Mouse (Mus musculus) CH12.LX (cell line): ENCODE measurements around the gene Rpl3. TPM values are rescaled to one million over a fixed set of nuclear protein-coding genes. Genes with fewer than 3 reads are reported as not detected.

Source experiments
- DNase-seq: peaks from one replicate; pipeline ENCODE4 v3.0.0-alpha.2; 2013; ENCODE audit errors: extremely low read depth
- H3K27ac ChIP-seq: 2 replicates; pipeline ENCODE4 v1.5.1; 2012; ENCODE audit warnings: low read depth, mild to moderate bottlenecking, control low read depth, moderate library complexity; ENCODE audit not compliant: insufficient read depth
- H3K27me3 ChIP-seq: replicated peaks from 2 replicates; pipeline ENCODE3; 2012; ENCODE audit warnings: inconsistent platforms
- H3K36me3 ChIP-seq, 2 experiments: replicated peaks in 1 of 2; 2 replicates each; pipeline versions ENCODE3 to v1.6.1; 2012; ENCODE audit warnings: inconsistent platforms in 1 of 2, low read length in 1 of 2, mild to moderate bottlenecking in 1 of 2, mixed read lengths in 1 of 2, moderate library complexity in 1 of 2; ENCODE audit not compliant: control insufficient read depth in 1 of 2, insufficient read depth in 1 of 2
- H3K4me1 ChIP-seq, 2 experiments: 2 replicates each; pipeline ENCODE4 v1.6.1; 2012; ENCODE audit warnings: inconsistent platforms in 1 of 2, moderate library complexity in 1 of 2; ENCODE audit not compliant: insufficient read depth in 2 of 2, control insufficient read depth in 1 of 2
- H3K4me2 ChIP-seq: 2 replicates; pipeline ENCODE4 v1.6.1; 2012; ENCODE audit warnings: low read depth, mild to moderate bottlenecking, control low read depth; ENCODE audit not compliant: poor library complexity, insufficient read depth, severe bottlenecking
- H3K4me3 ChIP-seq, 3 experiments: fragments of 150-350 bp in 1 of 3; sonication (generic) in 1 of 3; replicated peaks in 1 of 3; 2 replicates each; pipeline versions ENCODE3 to v1.5.1; 2011 to 2012; ENCODE audit warnings: low read depth in 2 of 3, low read length in 2 of 3, mild to moderate bottlenecking in 2 of 3, moderate library complexity in 2 of 3, control low read depth in 1 of 3, improper control_type of control experiment in 1 of 3, inconsistent platforms in 1 of 3, mixed read lengths in 1 of 3; ENCODE audit not compliant: poor library complexity in 1 of 3
- H3K79me2 ChIP-seq: replicated peaks from 2 replicates; pipeline ENCODE4 v1.6.1; 2012; ENCODE audit warnings: mild to moderate bottlenecking, moderate library complexity; ENCODE audit not compliant: control insufficient read depth, poor library complexity, insufficient read depth, severe bottlenecking; ENCODE audit errors: extremely low read depth
- H3K9ac ChIP-seq: 2 replicates; pipeline ENCODE4 v1.6.1; 2012; ENCODE audit warnings: low read depth, mild to moderate bottlenecking, control low read depth, moderate library complexity; ENCODE audit not compliant: insufficient read depth
- H3K9me3 ChIP-seq: replicated peaks from 2 replicates; pipeline ENCODE3; 2012; ENCODE audit warnings: low read length, inconsistent platforms, mixed read lengths
- BHLHE40 ChIP-seq: IDR thresholded peaks from 2 replicates; pipeline ENCODE4 v1.6.1; 2011; ENCODE audit warnings: mild to moderate bottlenecking, low read depth, low read length, improper control_type of control experiment
- CHD1 ChIP-seq: IDR thresholded peaks from 2 replicates; pipeline ENCODE4 v1.6.1; 2012; ENCODE audit warnings: low read depth, low read length, improper control_type of control experiment, inconsistent platforms
- CHD2 ChIP-seq: IDR thresholded peaks from 2 replicates; pipeline ENCODE4 v1.6.1; 2011; ENCODE audit warnings: low read length, improper control_type of control experiment
- E2F4 ChIP-seq: IDR thresholded peaks from 2 replicates; pipeline ENCODE4 v1.6.1; 2011; ENCODE audit warnings: low read depth, low read length, improper control_type of control experiment; ENCODE audit not compliant: insufficient replicate concordance
- ELF1 ChIP-seq: IDR thresholded peaks from 2 replicates; pipeline ENCODE4 v1.6.1; 2014; ENCODE audit warnings: low read depth, mild to moderate bottlenecking, inconsistent platforms, low read length, improper control_type of control experiment
- EP300 ChIP-seq: IDR thresholded peaks from 2 replicates; pipeline ENCODE4 v1.6.1; 2011; ENCODE audit warnings: low read length, improper control_type of control experiment
- ETS1 ChIP-seq: conservative IDR thresholded peaks from 2 replicates; pipeline ENCODE4 v1.6.1; 2012; ENCODE audit warnings: low read depth, mild to moderate bottlenecking, inconsistent platforms, low read length, improper control_type of control experiment, moderate library complexity
- GABPA ChIP-seq: IDR thresholded peaks from 2 replicates; pipeline ENCODE4 v1.6.1; 2012; ENCODE audit warnings: low read depth, low read length, improper control_type of control experiment, inconsistent platforms; ENCODE audit not compliant: insufficient replicate concordance
- HCFC1 ChIP-seq: IDR thresholded peaks from 2 replicates; pipeline ENCODE4 v1.6.1; 2012; ENCODE audit warnings: low read depth, mild to moderate bottlenecking, inconsistent platforms, low read length, improper control_type of control experiment
- IRF4 ChIP-seq: IDR thresholded peaks from 2 replicates; pipeline ENCODE4 v1.6.1; 2014; ENCODE audit warnings: low read depth, mild to moderate bottlenecking, inconsistent platforms, low read length, improper control_type of control experiment
- JUN ChIP-seq: IDR thresholded peaks from 2 replicates; pipeline ENCODE4 v1.6.1; 2011; ENCODE audit warnings: low read depth, mild to moderate bottlenecking, low read length, improper control_type of control experiment, moderate library complexity; ENCODE audit not compliant: insufficient read depth
- JUND ChIP-seq: conservative IDR thresholded peaks from 2 replicates; pipeline ENCODE4 v1.6.1; 2011; ENCODE audit warnings: low read depth, low read length, improper control_type of control experiment
- KAT2A ChIP-seq: IDR thresholded peaks from 2 replicates; pipeline ENCODE4 v1.6.1; 2012; ENCODE audit warnings: low read length, improper control_type of control experiment, inconsistent platforms; ENCODE audit not compliant: insufficient replicate concordance
- MAFK ChIP-seq: IDR thresholded peaks from 2 replicates; pipeline ENCODE4 v1.6.1; 2011; ENCODE audit warnings: low read length, improper control_type of control experiment; ENCODE audit not compliant: insufficient replicate concordance
- MAX ChIP-seq: IDR thresholded peaks from 2 replicates; pipeline ENCODE4 v1.6.1; 2011; ENCODE audit warnings: low read length, improper control_type of control experiment
- MAZ ChIP-seq: IDR thresholded peaks from 2 replicates; pipeline ENCODE4 v1.6.1; 2012; ENCODE audit warnings: low read depth, mild to moderate bottlenecking, inconsistent platforms, low read length, improper control_type of control experiment, moderate library complexity
- MEF2A ChIP-seq: IDR thresholded peaks from 2 replicates; pipeline ENCODE4 v1.6.1; 2014; ENCODE audit warnings: low read depth, mild to moderate bottlenecking, inconsistent platforms, low read length, improper control_type of control experiment, borderline replicate concordance
- MXI1 ChIP-seq: IDR thresholded peaks from 2 replicates; pipeline ENCODE4 v1.6.1; 2011; ENCODE audit warnings: mild to moderate bottlenecking, low read depth, low read length, improper control_type of control experiment
- MYC ChIP-seq: IDR thresholded peaks from 2 replicates; pipeline ENCODE4 v1.6.1; 2011; ENCODE audit warnings: low read depth, mild to moderate bottlenecking, improper control_type of control experiment, low read length
- NELFE ChIP-seq: IDR thresholded peaks from 2 replicates; pipeline ENCODE4 v1.6.1; 2011; ENCODE audit warnings: low read depth, low read length, improper control_type of control experiment
- NRF1 ChIP-seq: IDR thresholded peaks from 2 replicates; pipeline ENCODE4 v1.6.1; 2014; ENCODE audit warnings: low read depth, mild to moderate bottlenecking, inconsistent platforms, low read length, improper control_type of control experiment, moderate library complexity
- PAX5 ChIP-seq: IDR thresholded peaks from 2 replicates; pipeline ENCODE4 v1.6.1; 2012; ENCODE audit warnings: low read length, inconsistent platforms, mixed read lengths
- POLR2A ChIP-seq: IDR thresholded peaks from 2 replicates; pipeline ENCODE4 v1.6.1; 2011; ENCODE audit warnings: low read depth, mild to moderate bottlenecking, improper control_type of control experiment, low read length
- POLR2AphosphoS2 ChIP-seq: IDR thresholded peaks from 2 replicates; pipeline ENCODE4 v1.6.1; 2011; ENCODE audit warnings: low read depth, low read length, improper control_type of control experiment
- RCOR1 ChIP-seq: conservative IDR thresholded peaks from 2 replicates; pipeline ENCODE4 v1.6.1; 2012; ENCODE audit warnings: low read depth, mild to moderate bottlenecking, inconsistent platforms, low read length, improper control_type of control experiment
- SIN3A ChIP-seq: IDR thresholded peaks from 2 replicates; pipeline ENCODE4 v1.6.1; 2012; ENCODE audit warnings: low read length, improper control_type of control experiment, inconsistent platforms
- SMC3 ChIP-seq: IDR thresholded peaks from 2 replicates; pipeline ENCODE4 v1.6.1; 2011; ENCODE audit warnings: low read depth, low read length, improper control_type of control experiment
- TBP ChIP-seq: conservative IDR thresholded peaks from 2 replicates; pipeline ENCODE4 v1.6.1; 2011; ENCODE audit warnings: low read depth, low read length, improper control_type of control experiment
- TCF12 ChIP-seq: IDR thresholded peaks from 2 replicates; pipeline ENCODE4 v1.6.1; 2014; ENCODE audit warnings: low read depth, mild to moderate bottlenecking, inconsistent platforms, low read length, improper control_type of control experiment
- UBTF ChIP-seq: IDR thresholded peaks from 2 replicates; pipeline ENCODE4 v1.6.1; 2012; ENCODE audit warnings: low read depth, mild to moderate bottlenecking, inconsistent platforms, low read length, improper control_type of control experiment, moderate library complexity
- USF2 ChIP-seq: conservative IDR thresholded peaks from 2 replicates; pipeline ENCODE4 v1.6.1; 2011; ENCODE audit warnings: low read depth, low read length, improper control_type of control experiment
- ZKSCAN1 ChIP-seq: IDR thresholded peaks from 2 replicates; pipeline ENCODE4 v1.6.1; 2012; ENCODE audit warnings: low read depth, inconsistent platforms, low read length, improper control_type of control experiment, borderline replicate concordance
- ZMIZ1 ChIP-seq: IDR thresholded peaks from 2 replicates; pipeline ENCODE4 v1.6.1; 2012; ENCODE audit warnings: low read depth, mild to moderate bottlenecking, inconsistent platforms, low read length, improper control_type of control experiment
- ZNF384 ChIP-seq: IDR thresholded peaks from 2 replicates; pipeline ENCODE4 v1.6.1; 2012; ENCODE audit warnings: low read depth, low read length, improper control_type of control experiment, inconsistent platforms
- dilution Hi-C: fragments of 300-500 bp; cut with MboI; formaldehyde crosslinking; loops from 2 replicates; pipeline ENCODE4 v1.14.3; 2020; ENCODE audit warnings: low sequenced_read_pairs; ENCODE audit not compliant: extremely low pct_unique_long_range_greater_than_20kb, extremely low pct_ligation_motif_present
- in situ Hi-C: fragments of 300-500 bp; cut with MboI; formaldehyde crosslinking; loops from 3 replicates; pipeline ENCODE4 v1.14.3; 2019; ENCODE audit warnings: low sequenced_read_pairs, low pct_ligation_motif_present, low pct_unique_long_range_greater_than_20kb, mixed read lengths
- polyA plus RNA-seq: library from polyadenylated mRNA; unstranded; fragments of >175 nt; gene quantifications from 2 replicates; pipeline ENCODE4 v1.2.1, GENCODE M21; 2012; ENCODE audit warnings: low read depth; ENCODE audit not compliant: insufficient read length
- total RNA-seq, 2 experiments: library from RNA; depleted of rRNA; stranded (reverse); fragments of 300-350 nt in 1 of 2; fragments of >200 nt in 1 of 2; gene quantifications; 2 replicates each; pipeline ENCODE4 v1.2.3; 2012 to 2014

Gene Rpl3
- total and polyA plus RNA-seq, 3 experiments: 2,198 to 3,819 (median 2,592) TPM

- dilution Hi-C loops (no loop called here), in situ Hi-C loops (no loop called here)
Measured at GRCm38 (mm10) chr15:80083276-80083731, 8.4 kb downstream of the Rpl3 start.

GRCm38 (mm10) chr15:80082661-80083275 lies 8.9 kb downstream of the Rpl3 start:
- in situ Hi-C loops: no loop called here
- Histone ChIP-seq H3K4me2 (peak overlapping the region; percentile 97; the same call in 1 of the 2 replicates), H3K27me3 (peaks cover 4% of the 10 kb centered on the region), H3K79me2 (peaks cover 35% of the 10 kb centered on the region), H3K36me3 (peaks cover 47 to 48% of the 10 kb centered on the region in 2 experiments), H3K9ac (peak overlapping the region; percentile 83), H3K9me3 (peaks cover 7% of the 10 kb centered on the region), H3K27ac (peak overlapping the region; percentile 66), H3K4me3 (peak overlapping the region; percentile 62 to 75 (median 70)), H3K4me1 (peaks cover 8 to 15% of the 10 kb centered on the region in 2 experiments)
- peak; percentile 65 for DNase-seq
- dilution Hi-C loops: no loop called here
- TF ChIP-seq CHD2 (no peak), MAFK (no peak), POLR2AphosphoS2 (peak; percentile 23; the same call in 1 of the 2 replicates), IRF4 (no peak), GABPA (no peak), NELFE (no peak), MAX (no peak), ELF1 (no peak), SMC3 (no peak), CHD1 (0 out of 2 replicates have a peak, but pooled peaks have one; percentile 78), JUND (no peak; the same call in 1 of the 2 replicates), MYC (peak; percentile 75; the same call in 1 of the 2 replicates), E2F4 (0 out of 2 replicates have a peak, but pooled peaks have one; percentile 17), USF2 (no peak; the same call in 1 of the 2 replicates), TBP (peak; percentile 76; the same call in 1 of the 2 replicates), SIN3A (no peak), UBTF (no peak), MAZ (no peak), ZNF384 (no peak)

More at GRCm38 (mm10) chr15:80083276-80083731, 8.4 kb downstream of the Rpl3 start:
- peak overlapping the region; percentile 92 for H3K27ac ChIP-seq
- peaks cover 4% of the 10 kb centered on the region for H3K27me3 ChIP-seq
- H3K79me2 ChIP-seq: peaks cover 35% of the 10 kb centered on the region
- H3K4me1 ChIP-seq: peaks cover 8 to 10% of the 10 kb centered on the region in 2 experiments
- TF ChIP-seq ZMIZ1 (peak; percentile 100), IRF4 (peak; percentile 61; the same call in 1 of the 2 replicates), GABPA (peak; percentile 28; the same call in 1 of the 2 replicates), MAX (peak; percentile 85), CHD2 (peak; percentile 77; the same call in 1 of the 2 replicates), PAX5 (no peak), ETS1 (no peak; the same call in 1 of the 2 replicates), BHLHE40 (peak; percentile 68), MEF2A (peak; percentile 86), E2F4 (peak; percentile 100), ZKSCAN1 (no peak), TBP (peak; percentile 99), POLR2AphosphoS2 (peak; percentile 99), TCF12 (peak; percentile 98), JUND (peak; percentile 66; the same call in 1 of the 2 replicates), EP300 (no peak), JUN (no peak; the same call in 1 of the 2 replicates), NRF1 (peak; percentile 58), POLR2A (peak; percentile 100), ELF1 (peak; percentile 81), MAFK (peak; percentile 40; the same call in 1 of the 2 replicates), RCOR1 (0 out of 2 replicates have a peak, but pooled peaks have one; percentile 62), MXI1 (peak; percentile 84; the same call in 1 of the 2 replicates), NELFE (peak; percentile 100), SIN3A (peak; percentile 82; the same call in 1 of the 2 replicates), KAT2A (peak; percentile 91; the same call in 1 of the 2 replicates), MYC (peak; percentile 92; the same call in 1 of the 2 replicates), ZNF384 (no peak), HCFC1 (peak; percentile 90)
- H3K4me3 ChIP-seq: peak overlapping the region; percentile 70 to 75 (median 71)
- H3K36me3 ChIP-seq: peaks cover 41 to 43% of the 10 kb centered on the region in 2 experiments
- H3K9ac ChIP-seq: peak overlapping the region; percentile 83
- DNase-seq: peak; percentile 99
- H3K9me3 ChIP-seq: peaks cover 7% of the 10 kb centered on the region
- H3K4me2 ChIP-seq: peak overlapping the region; percentile 51
